Mouse (Mus musculus) midbrain, embryonic 11.5 days (tissue): ENCODE results near the gene Cldn10. TPM values are rescaled to one million over a fixed set of nuclear protein-coding genes. Genes with fewer than 3 reads are reported as not detected.
A peak's percentile ranks its signal among the peaks of the same experiment; 100 is the strongest.

Experiments
- ATAC-seq: fragments of 200-750 bp; cut with Nextera tagmentation; 2 replicates; pipeline ENCODE4 v1.8.0; 2017; ENCODE audit warnings: moderate TSS enrichment, moderate library complexity; ENCODE audit not compliant: low FRiP score
- DNase-seq: peaks from one replicate; pipeline ENCODE4 v3.0.0; 2015; ENCODE audit warnings: low spot score; ENCODE audit errors: missing footprints
- H3K27ac ChIP-seq: fragments of 300-500 bp; sonication (generic); 2 replicates; pipeline ENCODE4 v1.5.1; 2014; ENCODE audit warnings: low read depth, low read length
- H3K27me3 ChIP-seq: fragments of 300-500 bp; sonication (generic); 2 replicates; pipeline ENCODE4 v1.6.1; 2014; ENCODE audit warnings: mild to moderate bottlenecking, low read length, moderate library complexity, mixed read lengths; ENCODE audit not compliant: control insufficient read depth, insufficient read depth
- H3K36me3 ChIP-seq: fragments of 300-500 bp; sonication (generic); 2 replicates; pipeline ENCODE4 v1.6.1; 2014; ENCODE audit warnings: mild to moderate bottlenecking, low read length, moderate library complexity, mixed read lengths; ENCODE audit not compliant: control insufficient read depth, insufficient read depth
- H3K4me1 ChIP-seq: fragments of 300-500 bp; sonication (generic); 2 replicates; pipeline ENCODE4 v1.6.1; 2014; ENCODE audit warnings: low read length; ENCODE audit not compliant: control insufficient read depth, insufficient read depth
- H3K4me2 ChIP-seq: fragments of 300-500 bp; sonication (generic); 2 replicates; pipeline ENCODE4 v1.6.1; 2014; ENCODE audit warnings: mild to moderate bottlenecking, moderate library complexity
- H3K4me3 ChIP-seq: fragments of 300-500 bp; sonication (generic); 2 replicates; pipeline ENCODE4 v1.5.1; 2014; ENCODE audit warnings: low read depth, low read length
- H3K9ac ChIP-seq: fragments of 300-500 bp; sonication (generic); 2 replicates; pipeline ENCODE4 v1.6.1; 2014; ENCODE audit warnings: low read length
- H3K9me3 ChIP-seq: fragments of 300-500 bp; sonication (generic); 2 replicates; pipeline ENCODE4 v1.6.1; 2016; ENCODE audit warnings: low read length; ENCODE audit not compliant: control insufficient read depth
- WGBS: fragments of 180-500 bp; shearing (Covaris S2); extraction: QIAGEN DNeasy Blood & Tissue Kit; methylation state at CpG from one replicate; pipeline ENCODE4 v1.1.7; 2014; 5-methylcytosine and 5-hydroxymethylcytosine counted together
- polyA plus RNA-seq: library from polyadenylated mRNA; unstranded; fragments of >200 nt; fragmentation: Nextera tagmentation; extraction: Ambion mirVana; gene quantifications from 2 replicates; pipeline ENCODE4 v1.2.1, GENCODE M21; 2014

Gene Cldn10
- polyA plus RNA-seq, 1 experiment from 2014 or later = 0.86 TPM

DNA sequence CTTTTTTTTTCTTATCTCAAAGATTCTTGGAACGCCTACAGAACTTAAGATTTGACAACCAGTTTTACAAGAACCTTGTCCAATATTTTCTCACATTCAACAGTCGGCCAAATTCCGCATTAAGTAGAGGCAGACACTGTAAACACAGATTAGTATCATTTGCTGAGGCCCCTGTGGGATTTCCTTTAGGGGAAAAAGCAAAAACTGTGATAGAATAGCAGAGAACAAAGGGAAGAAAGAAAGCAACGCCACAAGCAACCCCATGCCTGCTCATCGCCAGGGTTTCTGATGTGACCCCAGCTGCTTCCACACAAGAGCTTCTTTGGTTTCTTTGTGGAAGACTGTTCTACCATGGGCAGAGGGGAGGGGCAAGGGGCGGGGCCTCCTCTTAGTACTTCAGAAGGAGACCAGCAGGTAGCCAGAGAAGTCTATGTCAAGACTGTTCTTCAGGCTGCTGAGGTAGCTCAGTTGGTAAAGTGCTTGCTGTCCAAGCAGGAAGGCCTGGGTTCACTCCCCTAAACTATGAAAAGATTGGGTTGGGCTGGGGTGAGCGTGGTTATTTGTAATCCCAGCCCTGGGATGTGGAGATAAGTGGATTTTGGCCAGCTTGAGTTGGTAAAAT, 39.7 kb downstream of the Cldn10 start:
- Histone ChIP-seq H3K4me3 (no peak overlapping the region), H3K36me3 (no peaks in the 10 kb centered on the region), H3K4me2 (no peak overlapping the region), H3K9ac (peak overlapping the region; percentile 18; the same call in 1 of the 2 replicates), H3K27ac (no peak overlapping the region), H3K4me1 (peaks cover 7% of the 10 kb centered on the region), H3K9me3 (no peaks in the 10 kb centered on the region), H3K27me3 (no peaks in the 10 kb centered on the region)
- 14% methylated on average over 7 of the region's 7 CpGs for WGBS
- peak; percentile 90 for DNase-seq
- ATAC-seq = peak; percentile 77

DNA sequence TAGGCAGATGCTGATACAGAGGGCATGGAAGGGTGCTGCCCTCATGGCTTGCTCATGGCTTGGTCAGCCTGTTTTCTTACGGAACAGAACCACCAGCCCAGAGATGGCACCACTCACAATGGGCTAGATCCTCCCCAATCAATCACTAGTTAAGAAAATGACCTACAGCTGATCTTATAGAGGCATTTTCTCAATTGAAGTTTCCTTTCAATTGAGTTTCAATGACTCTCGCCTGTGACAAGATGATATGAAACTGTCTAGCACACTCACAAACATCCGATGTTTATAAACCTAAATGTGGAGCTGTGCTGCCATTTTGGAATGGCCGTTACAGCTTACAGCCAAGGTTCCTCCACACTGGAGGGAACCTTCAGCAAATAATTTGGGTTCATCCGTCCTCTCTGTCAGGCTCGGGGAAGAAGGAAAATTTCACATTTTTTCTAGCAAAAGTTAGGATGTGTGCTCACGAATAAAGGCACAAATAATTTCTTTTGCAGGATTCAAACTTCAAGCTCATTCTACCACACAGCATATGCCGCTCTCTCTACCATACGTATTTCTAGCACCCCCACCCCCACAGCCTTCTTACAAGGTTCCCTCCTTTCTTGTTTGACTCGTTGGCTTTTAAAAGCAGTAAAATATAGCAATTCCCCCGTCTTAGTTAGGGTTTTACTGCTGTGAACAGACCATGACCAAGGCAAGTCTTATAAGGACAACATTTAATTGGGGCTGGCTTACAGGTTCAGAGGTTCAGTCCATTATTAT, 41.8 kb downstream of the Cldn10 start:
- H3K9ac ChIP-seq = no peak overlapping the region
- WGBS = 92% methylated on average over 11 of the region's 11 CpGs
- no peak overlapping the region for H3K4me2 ChIP-seq
- peaks cover 7% of the 10 kb centered on the region for H3K4me1 ChIP-seq
- DNase-seq (peak; percentile 60), ATAC-seq (no peak)
- H3K27me3 ChIP-seq = no peaks in the 10 kb centered on the region
- no peak overlapping the region for H3K4me3 ChIP-seq
- H3K36me3 ChIP-seq = no peaks in the 10 kb centered on the region
- no peak overlapping the region for H3K27ac ChIP-seq
- H3K9me3 ChIP-seq = no peaks in the 10 kb centered on the region

GRCm38 (mm10) chr14:118831597-118831996, 43.9 kb downstream of the Cldn10 start:
- no peaks in the 10 kb centered on the region for H3K27me3 ChIP-seq
- H3K9ac ChIP-seq = no peak overlapping the region
- no peak overlapping the region for H3K4me3 ChIP-seq
- DNase-seq (no peak), ATAC-seq (no peak)
- no peak overlapping the region for H3K4me2 ChIP-seq
- no peak overlapping the region for H3K27ac ChIP-seq
- peaks cover 7% of the 10 kb centered on the region for H3K4me1 ChIP-seq
- WGBS = 85% methylated on average over 4 of the region's 4 CpGs
- H3K9me3 ChIP-seq = no peaks in the 10 kb centered on the region
- no peaks in the 10 kb centered on the region for H3K36me3 ChIP-seq

DNA sequence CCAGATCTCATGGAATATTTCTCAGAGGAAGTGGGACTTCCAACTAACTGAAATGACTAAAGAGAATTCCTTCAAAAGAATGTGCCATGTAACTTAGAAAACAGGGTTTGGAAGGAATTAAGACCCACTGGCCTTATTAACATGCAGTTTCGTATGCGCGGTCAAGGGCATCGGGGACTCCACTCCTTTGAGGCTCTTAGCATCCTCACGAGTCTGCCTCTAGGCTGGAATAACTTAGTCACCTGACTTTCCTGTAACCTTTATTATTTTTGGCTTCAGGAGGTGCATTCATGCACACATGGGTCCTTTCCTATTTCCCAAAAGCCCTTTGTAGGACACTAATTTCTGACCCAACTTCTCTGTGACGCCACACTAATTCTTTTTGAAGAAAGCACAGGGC, 45.5 kb downstream of the Cldn10 start:
- no peak for DNase-seq
- H3K27ac ChIP-seq = no peak overlapping the region
- H3K4me1 ChIP-seq = no peaks in the 10 kb centered on the region
- WGBS = 79% methylated on average over 6 of the region's 6 CpGs
- H3K9me3 ChIP-seq = no peaks in the 10 kb centered on the region
- no peak overlapping the region for H3K9ac ChIP-seq
- no peaks in the 10 kb centered on the region for H3K36me3 ChIP-seq
- no peak overlapping the region for H3K4me3 ChIP-seq
- H3K4me2 ChIP-seq = no peak overlapping the region
- no peak for ATAC-seq
- H3K27me3 ChIP-seq = no peaks in the 10 kb centered on the region

DNA sequence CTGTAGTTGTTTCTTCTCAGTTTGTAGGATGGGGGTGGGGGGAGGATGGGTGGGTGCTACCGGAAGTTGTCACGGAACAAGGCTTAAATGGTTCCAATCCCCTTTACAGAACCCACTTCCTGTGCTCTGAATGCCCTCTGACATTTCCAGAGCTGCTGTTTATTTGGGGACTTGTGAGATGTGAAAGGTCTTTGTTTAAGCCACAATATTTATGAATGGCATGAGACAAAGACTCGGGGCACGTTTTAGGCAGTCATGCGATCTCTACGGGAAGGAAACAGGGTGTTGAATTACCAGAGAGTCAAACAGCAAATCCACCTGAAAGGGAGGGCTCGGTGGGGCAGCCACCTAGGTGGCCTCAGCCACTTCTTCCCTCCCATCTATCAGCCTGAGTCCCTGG, 46.6 kb downstream of the Cldn10 start:
- no peak overlapping the region for H3K27ac ChIP-seq

GRCm38 (mm10) chr14:118836145-118836544, 48.4 kb downstream of the Cldn10 start:
- Histone ChIP-seq H3K4me1 (no peaks in the 10 kb centered on the region), H3K9me3 (no peaks in the 10 kb centered on the region), H3K27ac (no peak overlapping the region), H3K4me3 (no peak overlapping the region), H3K9ac (no peak overlapping the region), H3K36me3 (no peaks in the 10 kb centered on the region), H3K4me2 (no peak overlapping the region), H3K27me3 (no peaks in the 10 kb centered on the region)
- ATAC-seq = no peak
- DNase-seq = no peak
- WGBS = 87% methylated on average over 11 of the region's 11 CpGs

More for the DNA sequence above, 46.6 kb downstream of the Cldn10 start:
- Histone ChIP-seq H3K4me2 (no peak overlapping the region), H3K4me3 (no peak overlapping the region), H3K27me3 (no peaks in the 10 kb centered on the region), H3K9ac (no peak overlapping the region), H3K36me3 (no peaks in the 10 kb centered on the region), H3K4me1 (no peaks in the 10 kb centered on the region), H3K9me3 (no peaks in the 10 kb centered on the region)
- DNase-seq (no peak), ATAC-seq (no peak)
- 15% methylated on average over 7 of the region's 7 CpGs for WGBS

GRCm38 (mm10) chr14:118836754-118837153, 49.0 kb downstream of the Cldn10 start:
- 96% methylated on average over 7 of the region's 7 CpGs for whole genome bisulfite sequencing
- Histone ChIP-seq H3K27me3 (no peaks in the 10 kb centered on the region), H3K27ac (no peak overlapping the region), H3K36me3 (no peaks in the 10 kb centered on the region), H3K4me3 (no peak overlapping the region), H3K4me2 (no peak overlapping the region), H3K9ac (no peak overlapping the region), H3K9me3 (no peaks in the 10 kb centered on the region), H3K4me1 (no peaks in the 10 kb centered on the region)
- no peak for DNase-seq
- ATAC-seq = no peak

DNA sequence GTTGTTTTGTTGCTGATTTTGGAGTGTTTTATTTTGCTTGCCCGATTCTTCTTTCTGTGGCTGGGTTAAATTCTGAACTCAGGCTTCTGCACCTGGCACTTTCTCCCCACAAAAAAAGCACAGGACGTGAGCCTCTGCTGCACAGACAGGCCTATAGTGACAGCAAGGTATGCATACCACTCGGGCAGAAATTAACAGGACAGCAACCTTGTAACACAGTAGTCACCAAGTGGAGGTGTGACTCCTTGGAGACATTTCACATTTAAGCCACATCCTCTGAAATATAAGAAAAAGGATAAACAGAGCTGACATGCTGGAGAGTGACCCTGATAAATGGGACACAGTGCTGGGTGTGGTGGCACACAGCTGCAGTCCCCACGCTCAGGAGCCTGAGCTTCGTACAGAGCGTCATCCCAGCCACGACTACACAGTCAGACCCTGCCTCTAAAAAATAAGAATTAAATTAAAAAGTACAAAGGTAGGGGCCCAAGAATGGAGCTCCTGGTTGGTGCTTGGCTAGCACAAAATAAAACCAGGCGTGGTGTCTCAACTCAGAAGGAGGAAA, 50.9 kb downstream of the Cldn10 start:
- Histone ChIP-seq H3K36me3 (no peaks in the 10 kb centered on the region), H3K4me1 (no peaks in the 10 kb centered on the region)

GRCm38 (mm10) chr14:118839416-118839815, 51.7 kb downstream of the Cldn10 start:
- Histone ChIP-seq H3K27ac (no peak overlapping the region), H3K4me2 (no peak overlapping the region), H3K4me3 (no peak overlapping the region), H3K27me3 (no peaks in the 10 kb centered on the region), H3K9me3 (no peaks in the 10 kb centered on the region), H3K36me3 (no peaks in the 10 kb centered on the region), H3K9ac (no peak overlapping the region), H3K4me1 (no peaks in the 10 kb centered on the region)
- ATAC-seq (no peak), DNase-seq (no peak)
- 53% methylated on average over 5 of the region's 5 CpGs for WGBS

More for the DNA sequence above, 50.9 kb downstream of the Cldn10 start:
- no peak overlapping the region for H3K4me3 ChIP-seq
- no peaks in the 10 kb centered on the region for H3K27me3 ChIP-seq
- DNase-seq = no peak
- H3K4me2 ChIP-seq = no peak overlapping the region
- H3K9ac ChIP-seq = no peak overlapping the region
- no peak for ATAC-seq
- no peak overlapping the region for H3K27ac ChIP-seq
- no peaks in the 10 kb centered on the region for H3K9me3 ChIP-seq
- 78% methylated on average over 8 of the region's 8 CpGs for WGBS
